Mouse (Mus musculus): ENCODE measurements around the gene Rnf43. TPM values are rescaled to one million over a fixed set of nuclear protein-coding genes. Genes with fewer than 3 reads are reported as not detected.
A peak's percentile ranks its signal among the peaks of the same experiment; 100 is the strongest.

Rnf43 gene
- total RNA-seq, 2 experiments from 2014 or later = 4.4 to 5.7 TPM

DNA sequence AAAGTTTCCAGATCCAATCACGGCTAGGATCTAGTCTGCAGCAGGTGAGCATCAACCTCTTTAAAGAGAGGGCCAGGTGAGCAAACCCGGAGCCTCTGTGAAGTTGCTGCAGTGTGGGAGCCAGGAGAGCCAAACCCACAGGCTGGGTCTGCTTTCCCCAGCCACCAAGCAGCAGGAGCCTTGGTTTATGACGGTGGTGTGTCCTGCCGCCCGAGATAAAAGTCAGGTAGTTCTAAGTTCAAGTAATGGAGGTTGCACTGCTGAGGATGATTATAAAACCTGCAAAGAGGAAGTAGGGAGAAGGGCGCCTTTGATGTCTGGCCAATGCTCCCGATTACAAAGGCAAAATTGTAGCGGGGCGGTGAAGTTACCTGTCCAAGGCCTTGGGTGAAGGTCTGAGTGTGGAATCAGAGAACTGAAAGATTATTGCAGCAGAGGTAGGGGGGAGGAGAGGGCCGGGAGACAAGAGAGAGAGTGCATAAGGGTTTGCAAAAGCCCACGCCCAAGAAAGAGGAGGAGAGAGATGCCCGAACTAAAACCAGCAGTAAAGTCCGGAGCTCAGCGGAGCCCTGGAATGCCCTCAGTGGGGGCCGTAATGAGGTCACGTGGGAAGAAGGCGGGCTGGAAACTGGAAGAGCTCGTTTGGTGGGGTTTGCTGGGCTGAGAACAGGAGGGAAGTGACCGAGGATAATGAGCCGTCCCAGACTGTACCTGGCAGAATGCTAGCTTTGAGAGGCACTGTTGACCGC lies 47.2 kb downstream of the Rnf43 start:
- no peak for DNase-seq (ENCODE audit: low spot score in 2 of 2)

DNA sequence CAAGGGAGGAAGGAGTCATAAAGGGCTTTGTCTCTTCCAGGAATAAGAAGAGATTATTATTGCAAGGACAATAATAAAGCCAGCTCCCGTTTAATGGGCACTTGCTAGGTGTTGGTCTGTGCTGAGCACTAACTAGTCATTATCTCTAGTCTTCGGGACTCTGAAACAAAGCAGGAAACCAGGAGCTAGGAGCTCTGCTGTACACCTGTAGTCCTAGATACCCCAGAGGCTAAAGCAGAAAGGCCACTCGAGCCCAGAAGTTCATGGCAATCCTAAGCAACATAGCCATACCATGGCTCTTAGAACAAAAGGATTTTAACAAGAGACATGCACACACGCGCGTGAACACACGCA lies 47.7 kb downstream of the Rnf43 start:
- no peak for DNase-seq (ENCODE audit: low spot score in 2 of 2)

DNA sequence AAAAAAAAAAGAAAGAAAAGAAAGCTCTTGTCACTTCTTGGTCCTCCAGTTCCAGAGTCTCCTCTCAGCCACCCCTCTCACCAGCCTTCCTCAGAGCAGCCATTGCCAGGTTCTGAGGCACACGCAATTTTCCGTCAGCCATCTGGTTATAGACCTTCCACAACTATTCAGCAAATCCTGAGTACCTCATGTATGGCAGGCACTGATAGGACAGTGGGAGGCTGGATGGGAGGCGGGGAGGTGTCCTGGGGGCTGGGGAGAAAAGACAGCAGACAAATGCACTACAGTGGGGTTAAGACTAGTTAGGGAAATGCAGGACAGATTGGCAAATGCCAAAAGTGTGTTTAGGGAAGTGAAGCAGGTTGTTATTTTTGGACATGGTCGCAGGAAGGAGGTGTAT lies 49.7 kb downstream of the Rnf43 start:
- no peak for DNase-seq (ENCODE audit: low spot score in 2 of 2)

DNA sequence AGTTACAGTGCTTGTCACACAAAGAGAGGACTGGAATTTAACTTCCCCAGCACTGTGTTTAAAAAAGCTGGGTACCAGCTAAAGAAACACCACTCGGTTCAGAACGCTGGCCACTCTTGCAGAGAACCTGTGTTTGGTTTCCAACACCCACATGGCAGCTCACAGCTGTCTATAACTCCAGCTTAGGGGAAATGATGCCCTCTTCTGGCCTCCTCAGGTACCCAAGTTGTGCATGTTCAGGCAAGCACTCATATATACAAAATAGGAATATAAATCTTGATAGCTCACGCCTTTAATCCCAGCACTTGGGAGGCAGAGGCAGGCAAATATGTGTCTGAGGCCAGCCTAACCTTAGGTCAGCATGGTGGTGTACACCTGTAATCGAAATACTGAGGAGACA lies 53.5 kb downstream of the Rnf43 start:
- DNase-seq (ENCODE audit: low spot score in 2 of 2) = no peak

DNA sequence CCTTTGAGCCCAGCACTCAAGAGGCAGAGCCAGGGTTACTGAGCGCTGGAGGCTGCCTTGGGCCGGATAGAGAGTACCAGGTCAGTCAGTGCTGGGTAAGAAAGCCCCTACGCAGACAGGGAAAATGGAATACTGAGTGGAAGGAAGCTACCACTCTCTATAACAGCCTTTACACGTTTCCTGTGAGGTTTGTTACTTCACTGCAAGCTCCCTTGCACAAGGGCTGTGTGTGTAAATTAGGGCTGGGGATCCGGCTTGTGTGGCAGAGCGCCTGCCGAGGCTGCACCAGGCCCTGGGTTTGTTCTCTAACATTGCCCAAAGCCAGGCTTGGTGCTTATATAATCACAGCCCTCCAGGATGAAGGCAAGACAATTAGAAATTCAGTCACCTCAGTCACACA lies 57.0 kb downstream of the Rnf43 start:
- DNase-seq (ENCODE audit: low spot score in 2 of 2) = no peak

DNA sequence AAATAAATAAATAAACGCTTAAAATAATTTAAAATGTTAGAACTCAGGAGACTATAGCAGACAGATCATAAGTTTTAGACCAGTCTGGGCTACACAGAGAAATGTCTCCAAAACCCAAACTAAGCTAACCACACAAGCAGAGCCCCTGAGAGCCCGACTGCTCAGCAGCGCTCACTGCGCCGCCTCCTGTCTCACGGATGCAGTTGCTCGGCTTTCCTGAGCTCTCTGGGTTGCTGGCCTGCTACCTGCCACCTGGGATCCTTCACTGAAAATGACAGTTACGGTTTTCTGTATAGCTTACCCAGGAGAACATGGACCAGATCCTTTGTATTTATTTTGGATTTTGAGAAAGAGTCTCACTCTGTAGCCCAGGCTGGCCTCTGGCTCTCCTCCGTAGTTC lies 57.8 kb downstream of the Rnf43 start:
- no peak for DNase-seq (ENCODE audit: low spot score in 2 of 2)

DNA sequence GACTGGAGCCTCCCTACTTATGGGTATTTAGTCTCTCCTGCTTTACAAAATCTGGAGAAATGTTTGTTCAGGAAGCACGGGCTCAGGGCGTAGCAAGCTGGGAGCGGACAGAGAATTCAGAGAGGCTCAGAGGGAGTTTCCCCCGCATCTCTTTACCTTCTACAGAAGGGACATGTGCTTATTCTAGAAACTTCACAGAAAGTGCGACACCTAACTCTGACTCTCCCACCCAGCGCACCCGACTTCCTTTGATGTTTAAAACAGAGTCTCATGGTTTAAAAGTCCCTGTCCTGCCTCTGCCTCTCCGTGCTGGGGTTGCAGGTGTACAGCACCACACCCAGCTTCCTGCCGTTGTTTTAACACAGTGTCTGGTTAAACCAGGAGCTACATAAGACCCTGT lies 58.3 kb downstream of the Rnf43 start:
- DNase-seq (ENCODE audit: low spot score in 2 of 2) = no peak

DNA sequence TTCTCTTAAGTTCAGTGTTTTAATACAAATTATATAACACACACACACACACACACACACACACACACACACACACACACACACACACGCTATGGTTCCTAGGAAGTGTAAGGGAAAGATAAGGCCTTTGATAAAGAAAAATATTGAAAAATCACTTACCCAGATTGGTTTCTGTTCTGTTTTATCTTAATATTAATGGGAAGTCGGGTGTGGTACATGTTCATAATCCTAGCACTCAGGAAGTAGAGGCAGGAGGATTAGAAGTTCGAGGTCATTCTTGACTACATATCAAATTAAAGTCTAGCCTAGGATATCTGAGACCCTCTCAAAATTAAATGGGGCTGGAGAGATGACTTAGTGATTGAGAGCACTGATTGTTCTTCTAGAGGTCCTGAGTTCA lies 59.6 kb downstream of the Rnf43 start:
- no peak for DNase-seq (ENCODE audit: low spot score in 2 of 2)

DNA sequence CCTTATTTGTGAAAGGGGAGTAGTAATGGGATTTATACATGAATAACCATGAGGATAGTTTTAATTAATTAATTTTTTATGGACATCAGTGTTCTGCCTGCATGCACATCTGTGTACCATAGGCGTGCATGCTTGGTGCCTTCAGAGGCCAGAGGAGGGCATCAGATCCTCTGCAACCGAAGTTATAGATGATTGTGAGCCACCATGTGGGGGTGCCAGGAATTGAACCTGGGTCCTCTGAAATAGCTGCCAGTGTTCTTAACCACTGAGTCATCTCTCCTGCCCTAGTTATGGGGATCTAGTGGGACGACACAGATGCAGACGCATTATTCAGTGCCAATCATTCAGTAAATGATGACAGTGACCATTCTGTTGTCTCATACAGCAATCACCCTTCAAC lies 60.4 kb downstream of the Rnf43 start:
- no peak for DNase-seq (ENCODE audit: low spot score in 2 of 2)

DNA sequence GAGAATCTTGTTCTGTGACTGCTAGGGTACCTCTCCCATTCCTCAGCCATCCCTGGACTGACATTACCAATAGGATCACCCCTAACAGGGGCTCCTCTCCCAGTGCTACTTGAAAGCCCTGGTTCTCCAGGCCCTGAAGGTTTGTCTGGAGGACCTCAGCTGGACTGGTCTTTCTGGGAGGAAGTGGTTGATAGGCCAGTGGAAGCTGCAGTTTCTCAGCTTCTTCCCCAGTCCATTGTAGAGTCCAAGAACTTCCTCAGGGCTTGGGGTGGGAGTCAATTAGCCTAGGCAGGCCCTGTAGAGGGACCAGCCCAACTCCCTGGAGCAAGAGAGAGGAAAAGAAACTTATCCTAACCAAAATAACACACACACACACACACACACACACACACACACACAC lies 63.0 kb downstream of the Rnf43 start:
- DNase-seq (ENCODE audit: low spot score in 2 of 2) = no peak

DNA sequence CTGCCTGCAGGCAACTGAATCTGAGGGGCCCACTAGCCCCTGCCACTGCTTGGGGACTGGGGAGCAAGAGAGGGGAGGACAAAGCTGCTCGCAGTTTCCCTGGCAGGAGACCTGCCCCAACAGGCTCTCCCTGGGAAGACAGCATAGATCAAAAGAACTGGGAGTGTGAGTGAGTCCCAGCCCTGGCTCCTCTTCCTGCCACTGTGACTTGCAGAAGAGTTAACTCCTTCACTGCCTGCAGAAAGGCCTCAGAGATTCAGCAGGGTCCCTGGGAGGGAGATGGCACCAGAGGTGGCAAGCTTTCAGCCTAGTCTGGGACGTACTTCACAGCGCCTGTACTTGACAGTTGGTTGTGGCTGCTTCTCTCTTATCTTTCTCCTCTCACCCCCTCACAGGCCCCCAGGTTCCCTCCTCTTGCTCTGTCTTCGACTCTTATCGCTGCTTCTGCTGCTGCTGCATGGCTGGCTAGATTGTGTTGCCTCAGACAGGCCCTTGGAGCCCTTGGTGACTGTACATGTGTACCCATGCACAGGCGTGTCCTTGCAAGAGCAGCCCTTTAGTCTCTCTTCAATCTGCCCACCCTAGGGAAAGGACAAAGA lies 63.5 kb downstream of the Rnf43 start:
- DNase-seq (ENCODE audit: low spot score in 2 of 2) = no peak

DNA sequence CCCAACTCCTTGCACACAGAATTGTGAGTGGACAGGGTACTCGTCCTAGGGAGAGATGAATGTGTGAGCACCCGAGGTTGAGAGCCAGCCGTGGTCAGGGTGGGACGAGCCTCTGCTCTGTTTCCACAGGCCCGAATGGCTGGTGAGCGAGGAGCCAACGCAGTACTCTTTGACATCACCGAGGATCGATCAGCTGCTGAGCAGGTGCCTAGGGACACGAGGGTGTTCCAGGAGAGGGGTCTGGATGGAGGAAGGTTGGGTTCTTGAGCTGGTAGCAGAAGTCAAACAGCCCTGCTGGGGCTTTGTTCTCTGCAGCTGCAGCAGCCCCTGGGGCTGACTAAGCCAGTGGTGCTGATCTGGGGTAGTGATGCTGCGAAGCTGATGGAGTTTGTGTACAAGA lies 64.5 kb downstream of the Rnf43 start:
- DNase-seq (ENCODE audit: low spot score in 2 of 2) = no peak

DNA sequence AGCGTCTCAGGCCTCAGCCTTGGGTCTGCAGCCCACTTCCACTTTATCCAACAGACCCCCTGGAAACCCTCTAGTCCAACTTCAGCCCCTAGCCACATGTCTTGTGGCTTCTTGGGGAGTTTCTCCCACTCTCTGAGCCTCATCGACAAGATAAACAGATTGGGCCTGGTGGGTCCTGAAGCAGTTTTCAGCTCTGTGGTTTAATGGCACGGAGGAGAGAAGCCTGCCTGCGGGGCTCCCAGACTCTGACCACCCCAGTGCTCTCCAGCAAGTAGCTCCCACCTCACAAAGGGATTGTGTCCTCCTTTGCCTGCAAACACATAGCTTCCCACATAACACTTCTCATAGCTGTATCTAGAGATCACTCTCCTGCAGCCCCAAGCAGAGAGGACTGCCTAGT lies 64.9 kb downstream of the Rnf43 start:
- DNase-seq (ENCODE audit: low spot score in 2 of 2) = no peak

DNA sequence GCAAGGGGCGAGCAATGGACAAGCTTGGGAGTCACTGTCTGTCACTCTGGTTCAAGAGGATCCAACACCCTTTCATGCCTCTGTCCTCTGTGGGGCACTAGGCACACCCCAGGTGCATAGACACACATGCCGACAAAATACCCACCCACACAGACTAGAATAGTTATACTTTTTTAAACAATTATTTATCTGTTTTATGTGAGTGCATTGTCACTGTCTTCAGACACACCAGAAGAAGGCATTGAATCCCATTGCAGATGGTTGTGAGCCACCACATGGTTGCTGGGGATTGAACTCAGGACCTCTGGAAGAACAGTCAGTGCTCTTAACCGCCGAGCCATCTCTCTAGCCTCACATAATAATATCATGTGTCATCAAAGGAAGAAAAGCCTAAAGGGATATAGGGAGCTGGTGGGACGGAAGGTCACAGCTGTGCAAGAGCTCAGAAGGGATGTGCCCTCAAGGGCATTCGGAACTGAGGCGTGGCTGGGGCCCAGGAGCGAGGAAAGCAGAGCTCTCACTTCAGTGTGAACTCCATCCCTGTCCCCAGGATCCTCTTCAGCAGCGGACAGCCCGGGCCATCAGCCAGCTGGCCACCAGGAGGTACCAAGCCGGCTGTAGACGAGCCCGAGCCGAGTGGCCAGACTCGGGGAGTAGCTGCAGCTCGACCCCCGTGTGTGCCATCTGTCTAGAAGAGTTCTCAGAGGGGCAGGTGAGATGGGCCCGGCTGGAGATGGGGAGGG lies 66.5 kb downstream of the Rnf43 start:
- no peak for DNase-seq (ENCODE audit: low spot score in 2 of 2)

DNA sequence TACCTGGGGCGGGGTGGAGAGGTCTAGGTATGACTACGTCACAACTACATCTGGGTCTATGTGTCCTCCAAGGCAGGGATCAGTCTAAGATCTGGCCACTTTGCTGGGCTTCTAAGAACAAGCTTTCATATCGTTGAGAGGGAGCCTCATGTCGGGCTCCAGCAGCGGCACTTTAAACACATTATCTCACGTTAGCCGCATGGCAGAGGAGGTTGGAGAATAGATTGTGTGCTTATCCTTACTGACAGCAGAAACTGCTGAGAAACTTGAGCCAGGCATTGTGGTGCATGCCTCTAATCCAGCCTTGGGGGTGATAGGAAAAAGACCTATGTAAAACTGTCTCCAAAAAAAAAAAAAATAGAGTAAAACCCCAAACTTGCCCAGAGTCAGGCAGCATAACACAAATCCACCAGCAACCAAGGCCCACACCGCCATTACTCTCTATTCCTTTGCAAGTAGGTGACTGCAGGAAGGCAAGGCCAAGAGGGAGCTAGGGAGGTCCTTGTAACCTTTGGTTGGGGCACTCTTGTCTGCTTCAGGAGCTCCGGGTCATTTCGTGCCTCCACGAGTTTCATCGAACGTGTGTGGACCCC lies 67.2 kb downstream of the Rnf43 start:
- no peak for DNase-seq (ENCODE audit: low spot score in 2 of 2)

DNA sequence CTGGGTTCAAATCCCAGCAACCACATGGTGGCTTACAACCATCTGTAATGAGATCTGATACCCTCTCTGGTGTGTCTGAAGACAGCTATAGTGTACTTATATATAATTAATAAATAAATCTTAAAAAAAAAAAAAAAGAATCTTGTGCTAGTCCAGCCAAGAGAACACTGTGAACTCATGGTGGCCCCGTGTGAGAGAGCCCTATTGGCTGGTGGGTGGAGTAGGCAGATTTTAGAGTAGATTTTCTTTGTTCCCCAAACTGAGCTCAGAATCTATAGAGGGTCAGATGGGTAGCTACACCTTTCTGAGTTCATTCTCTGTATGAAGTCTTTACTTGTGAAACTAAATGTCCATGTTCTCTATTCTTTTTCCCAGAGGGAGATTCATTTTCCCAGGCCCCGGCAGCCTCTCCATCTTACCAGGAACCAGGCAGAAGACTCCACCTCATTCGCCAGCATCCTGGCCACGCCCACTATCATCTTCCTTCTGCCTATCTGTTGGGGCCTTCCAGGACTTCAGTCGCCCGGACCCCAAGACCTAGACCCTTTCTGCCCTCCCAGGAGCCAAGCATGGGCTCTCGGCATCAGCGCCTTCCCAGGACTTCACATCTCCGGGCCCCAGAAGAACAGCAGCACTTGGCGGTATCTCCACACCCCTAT lies 68.3 kb downstream of the Rnf43 start:
- no peak for DNase-seq (ENCODE audit: low spot score in 2 of 2)

DNA sequence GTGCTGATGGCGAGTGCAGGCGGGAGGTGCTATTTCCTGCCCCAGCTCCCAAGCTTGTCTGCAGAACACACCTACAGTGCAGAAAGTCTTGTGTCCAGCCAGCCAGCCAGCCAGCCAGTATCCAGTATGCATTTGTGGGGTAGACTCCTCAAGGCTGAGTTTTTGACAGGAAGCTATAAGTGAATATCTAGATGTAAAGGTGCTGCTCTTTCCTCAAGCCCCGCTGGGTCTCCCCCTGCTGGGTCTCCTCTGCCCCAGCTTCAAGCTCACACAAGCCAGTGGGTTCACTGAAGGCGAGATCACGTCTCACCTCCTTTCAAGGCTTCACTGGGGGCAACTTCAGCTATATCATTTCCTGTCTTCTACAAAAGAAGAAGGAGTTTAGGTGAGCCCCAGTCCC lies 71.8 kb downstream of the Rnf43 start:
- DNase-seq (ENCODE audit: low spot score in 2 of 2) = no peak

DNA sequence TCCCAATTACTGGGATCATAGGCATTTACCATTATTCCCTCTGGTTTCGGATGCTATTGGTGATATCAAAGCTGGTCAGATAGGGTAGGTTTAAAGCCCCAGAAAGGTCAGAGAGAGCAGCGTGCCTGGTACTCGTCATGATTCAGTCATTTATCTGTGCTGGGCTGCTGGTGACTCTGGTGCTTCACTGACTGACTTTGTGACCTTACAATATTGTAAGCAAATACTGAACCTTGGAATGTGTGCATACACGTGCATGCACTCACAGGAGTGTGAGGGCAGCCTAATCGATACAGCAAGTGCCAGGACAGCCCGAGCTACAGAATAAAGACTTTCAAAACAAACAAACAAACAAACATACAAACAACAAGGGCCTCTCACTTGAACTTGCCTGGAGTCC lies 73.2 kb downstream of the Rnf43 start:
- DNase-seq (ENCODE audit: low spot score in 2 of 2) = no peak

DNA sequence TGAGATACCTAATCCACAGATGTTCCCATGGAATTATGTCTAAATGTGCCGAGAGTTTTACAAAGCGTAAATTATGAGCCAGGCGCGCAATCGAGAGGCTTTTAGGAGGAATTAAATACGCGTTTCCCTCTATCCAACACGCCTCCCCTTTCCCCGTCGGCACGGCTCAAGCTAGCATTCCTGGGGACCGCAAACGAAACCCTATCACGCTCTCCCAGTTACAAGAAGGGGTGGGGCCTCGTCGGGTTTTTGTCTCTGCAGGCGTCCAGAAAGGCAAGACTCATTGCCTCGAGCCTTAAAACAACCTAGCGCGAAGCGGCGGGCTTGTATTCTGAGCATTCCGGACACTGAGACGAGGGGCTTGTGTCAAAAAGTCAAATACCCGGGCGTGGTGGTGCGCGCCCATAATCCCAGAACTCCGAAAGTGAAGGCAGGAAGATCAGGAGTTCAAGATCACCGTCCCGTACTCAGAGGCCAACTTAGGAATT lies 74.2 kb downstream of the Rnf43 start:
- peak in 1 of 2 experiments; percentile 35 for DNase-seq (ENCODE audit: low spot score in 2 of 2)

DNA sequence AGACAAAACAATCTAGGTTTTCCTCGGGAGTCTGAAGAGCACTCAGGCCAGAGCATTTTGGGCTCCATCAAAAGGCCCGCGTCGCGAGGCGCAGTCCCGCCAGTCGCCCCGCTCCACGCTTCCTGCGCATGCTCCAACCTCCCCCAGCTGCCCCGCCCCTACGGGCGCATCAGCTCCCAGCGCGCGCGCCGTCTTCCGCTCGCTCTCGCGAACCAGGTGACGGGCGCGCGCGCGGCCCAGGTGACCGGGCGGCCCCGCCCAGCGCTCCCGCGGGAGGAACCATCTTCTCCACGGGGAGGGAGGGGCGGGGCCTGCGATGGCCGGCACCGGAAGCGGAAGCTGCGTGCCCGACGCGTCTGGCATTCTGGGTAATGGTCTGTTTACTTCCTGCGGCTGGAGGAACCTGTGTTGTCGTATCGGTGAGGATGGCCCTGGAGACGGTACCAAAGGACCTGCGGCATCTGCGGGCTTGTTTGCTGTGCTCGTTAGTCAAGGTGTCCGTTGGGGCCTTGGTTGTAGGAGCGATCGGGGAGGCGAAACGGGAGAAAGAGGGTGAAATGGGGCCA lies 74.7 kb downstream of the Rnf43 start, which contains the start of gene Supt4a:
Gene Supt4a (plus strand): TSS at position 378 of the 566 bp plus-strand sequence.
- peak; percentile 92 for DNase-seq (ENCODE audit: low spot score in 2 of 2)

DNA sequence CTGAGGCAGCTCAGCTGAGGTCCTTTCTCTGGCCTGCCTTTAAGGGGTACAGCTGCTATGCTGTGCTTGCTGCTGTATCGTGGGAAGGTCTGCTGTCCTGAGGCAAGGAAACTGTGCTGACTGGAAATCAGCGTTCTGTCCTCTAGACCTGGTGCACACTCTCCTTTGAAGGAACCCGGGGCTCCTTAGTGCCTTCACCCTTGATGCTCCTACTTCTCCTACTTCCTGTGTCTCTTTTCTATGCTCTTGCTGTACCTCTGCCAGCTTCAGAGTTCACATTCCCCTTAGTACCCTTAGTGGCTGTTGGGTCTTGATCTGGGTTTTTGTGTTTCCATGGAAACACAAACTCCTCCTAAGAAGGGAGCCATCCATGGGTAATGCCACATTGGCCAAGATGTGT lies 81.2 kb downstream of the Rnf43 start:
- DNase-seq (ENCODE audit: low spot score in 2 of 2) = no peak

Data from adrenal gland, postnatal 4 days (tissue).